Mouse (Mus musculus): ENCODE data around the gene Naip6. TPM values are rescaled to one million over a fixed set of nuclear protein-coding genes. Genes with fewer than 3 reads are reported as not detected.

The Naip6 gene
- polyA plus RNA-seq, 1 experiment: 0.39 TPM

DNA sequence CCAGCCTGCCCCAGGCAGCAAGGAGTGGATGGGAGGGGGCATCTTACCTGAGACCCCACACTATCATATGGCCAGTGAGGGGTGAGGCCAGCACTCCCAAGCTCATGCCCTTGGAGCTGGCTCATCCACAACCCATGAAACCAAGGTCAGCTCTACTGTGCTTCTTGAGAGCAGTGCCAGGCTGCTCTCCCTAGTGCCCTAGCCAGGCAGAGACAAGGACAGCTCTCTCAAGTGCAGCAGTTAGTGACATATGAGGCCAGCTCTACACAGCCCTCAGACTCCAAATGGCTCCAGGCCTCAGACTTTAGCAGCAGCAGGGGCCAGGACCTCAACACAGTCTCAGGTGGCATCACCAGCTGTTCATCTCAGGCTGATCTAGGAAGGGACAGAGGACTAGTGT is 73.8 kb downstream of the Naip6 start:
- Histone ChIP-seq H3K36me3 (ENCODE audit: control insufficient read depth, insufficient read depth, low read length, poor library complexity, severe bottlenecking) (no peaks in the 10 kb centered on the region), H3K27ac (ENCODE audit: insufficient read depth, low read length) (no peak overlapping the region), H3K4me1 (ENCODE audit: control insufficient read depth, insufficient read depth, low read length) (no peaks in the 10 kb centered on the region), H3K27me3 (ENCODE audit: control insufficient read depth, insufficient read depth, low read length, poor library complexity, severe bottlenecking) (no peaks in the 10 kb centered on the region), H3K9ac (ENCODE audit: low read depth, poor library complexity, severe bottlenecking) (no peak overlapping the region), H3K9me3 (replicated peaks; ENCODE audit: control insufficient read depth, insufficient read depth, low read length, poor library complexity, severe bottlenecking) (no peaks in the 10 kb centered on the region), H3K4me3 (ENCODE audit: low read depth, low read length) (no peak overlapping the region)
- TF ChIP-seq CTCF (IDR thresholded peaks at IDR 0.05; ENCODE audit: low read depth, low read length): no peak
- no peak for TF ChIP-seq POLR2A (IDR thresholded peaks at IDR 0.05; ENCODE audit: insufficient read depth, low read length)
- no peak for TF ChIP-seq EP300 (IDR thresholded peaks at IDR 0.05; ENCODE audit: insufficient read depth, low read depth, low read length)

Other genes starting within 250 kb of the Naip6 start
- gene Bdp1, start 213.6 kb downstream of the Naip6 start, polyA plus RNA-seq (2011; ENCODE audit: insufficient read depth, insufficient read length, low read depth, missing spikeins): 49.6 and 53.9 TPM in 2 replicates
- gene Serf1, start 209.7 kb downstream of the Naip6 start, polyA plus RNA-seq (2011; ENCODE audit: insufficient read depth, insufficient read length, low read depth, missing spikeins): 14.8 and 16.0 TPM in 2 replicates
- 77.7 and 91.2 TPM in 2 replicates for gene Smn1, start 192.8 kb downstream of the Naip6 start, polyA plus RNA-seq (2011; ENCODE audit: insufficient read depth, insufficient read length, low read depth, missing spikeins)
- not detected in 2 replicates for gene Naip2, start 115.6 kb downstream of the Naip6 start, polyA plus RNA-seq (2011; ENCODE audit: insufficient read depth, insufficient read length, low read depth, missing spikeins)
- gene Naip5, start 71.4 kb downstream of the Naip6 start, polyA plus RNA-seq (2011; ENCODE audit: insufficient read depth, insufficient read length, low read depth, missing spikeins): not detected in 2 replicates
- not detected in 2 replicates for gene Naip1, start 135.2 kb upstream of the Naip6 start, polyA plus RNA-seq (2011; ENCODE audit: insufficient read depth, insufficient read length, low read depth, missing spikeins)
- 107 and 118 TPM in 2 replicates for gene Gtf2h2, start 174.9 kb upstream of the Naip6 start, polyA plus RNA-seq (2011; ENCODE audit: insufficient read depth, insufficient read length, low read depth, missing spikeins)
- 14.6 and 15.8 TPM in 2 replicates for gene Ocln, start 235.0 kb upstream of the Naip6 start, polyA plus RNA-seq (2011; ENCODE audit: insufficient read depth, insufficient read length, low read depth, missing spikeins)